Mouse (Mus musculus): ENCODE measurements around the gene Gm20773. TPM values are rescaled to one million over a fixed set of nuclear protein-coding genes. Genes with fewer than 3 reads are reported as not detected.

The Gm20773 gene
- total RNA-seq (2023) = not detected

GRCm38 (mm10) chrY:13493726-13494125 lies at the start of gene Gm20773:
TSS of gene Gm20773 (plus strand) at chrY:13494026.

GRCm38 (mm10) chrY:13465479-13465878 lies 28.3 kb upstream of the Gm20773 start, which contains the start of gene Gm21866:
TSS of gene Gm21866 (minus strand) at chrY:13465579.

Other genes with a start within 250 kb of the Gm20773 start
- not detected for gene Gm21440, start 241.6 kb upstream of the Gm20773 start, total RNA-seq (2023)
- not detected for gene Gm21454, start 241.6 kb upstream of the Gm20773 start, total RNA-seq (2023)
- not detected for gene Gm21725, start 145.0 kb upstream of the Gm20773 start, total RNA-seq (2023)
- gene Gm21866, start 28.4 kb upstream of the Gm20773 start, total RNA-seq (2023) = not detected

Data from monocyte, adult 59 days (primary cell).